18 mouse cellular contexts compared by ENCODE assay signal in the genomic region with DNA sequence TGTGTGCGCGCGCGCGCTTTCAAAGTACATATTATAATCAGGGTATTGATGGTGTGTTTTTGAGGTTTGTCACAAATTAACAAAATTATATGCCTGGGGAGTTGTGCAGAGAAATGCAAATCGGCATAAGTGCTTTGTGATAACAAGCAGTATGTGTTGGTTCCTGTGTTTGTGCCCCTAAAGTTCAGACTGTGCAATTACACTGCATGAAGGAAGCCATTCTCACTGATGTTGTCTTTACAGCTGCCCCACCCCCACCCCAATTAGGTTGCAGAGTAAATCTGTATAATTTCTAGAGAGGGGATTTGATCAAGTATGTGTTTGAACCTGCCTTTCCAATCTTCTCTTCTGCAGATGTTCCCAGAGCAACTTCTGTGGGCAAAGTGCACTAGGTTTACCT. TPM values are rescaled to one million over a fixed set of nuclear protein-coding genes. Genes with fewer than 3 reads are reported as not detected.
DNase-seq lines count a peak whose midpoint lies in the region; ATAC-seq and TF ChIP-seq lines count a peak whose summit lies in the region.
"Had no signal": no experiment of that assay in that cellular context is flagged by ENCODE, and none has a peak within 500 bp of the region (broad histone marks: within the 10 kb centered on the region; RNA-seq: fewer than 3 reads in every experiment).

No protein-coding gene starts in this region.

- H3K4me2 ChIP-seq in heart, embryonic 11.5 days: no peak overlapping the region
- no peak overlapping the region for H3K4me2 ChIP-seq in lung, embryonic 14.5 days
- H3K4me2 ChIP-seq: embryonic facial prominence, embryonic 13.5 days; heart, embryonic 12.5 days; liver, embryonic 11.5 days had no signal

- TF ChIP-seq CTCF in heart, adult 2 months (IDR thresholded peaks at IDR 0.05): peak; percentile 27; the same call in 1 of the 2 replicates
- peak; percentile 19; the same call in 1 of the 2 replicates for TF ChIP-seq CTCF in lung, embryonic 14.5 days (IDR thresholded peaks at IDR 0.05; ENCODE audit: low read depth)
- TF ChIP-seq CTCF in brain, embryonic 14.5 days (IDR thresholded peaks at IDR 0.05; ENCODE audit: borderline replicate concordance, extremely low read depth, insufficient read depth, insufficient read length): peak; percentile 35; the same call in 1 of the 2 replicates

- no peak for TF ChIP-seq EP300 in heart, adult 2 months (IDR thresholded peaks at IDR 0.05; ENCODE audit: insufficient read depth, low read depth, low read length)

- peaks cover 20% of the 10 kb centered on the region for H3K79me2 ChIP-seq in heart, adult 2 months (replicated peaks; ENCODE audit: control insufficient read depth, insufficient read depth, low read length)

- no peaks in the 10 kb centered on the region for H3K27me3 ChIP-seq in heart, adult 2 months (ENCODE audit: control insufficient read depth, insufficient read depth, low read length)
- H3K27me3 ChIP-seq in heart, embryonic 11.5 days (ENCODE audit: control insufficient read depth, insufficient read depth, low read length): 0 out of 2 replicates have a peak, but pooled peaks cover 2% of the 10 kb centered on the region
- H3K27me3 ChIP-seq in lung, embryonic 14.5 days (ENCODE audit: insufficient read depth, low read length): no peaks in the 10 kb centered on the region
- H3K27me3 ChIP-seq: embryonic facial prominence, embryonic 13.5 days; heart, embryonic 12.5 days had no signal

- no peak overlapping the region for H3K27ac ChIP-seq in heart, adult 2 months
- no peak overlapping the region for H3K27ac ChIP-seq in heart, embryonic 11.5 days (ENCODE audit: low read depth, low read length)
- H3K27ac ChIP-seq in lung, embryonic 14.5 days (ENCODE audit: low read depth): no peak overlapping the region
- H3K27ac ChIP-seq: embryonic facial prominence, embryonic 13.5 days had no signal

- no peak for TF ChIP-seq POLR2A in heart, adult 2 months (IDR thresholded peaks at IDR 0.05; ENCODE audit: insufficient read depth, low read depth, low read length)
- TF ChIP-seq POLR2A in brain, embryonic 14.5 days (IDR thresholded peaks at IDR 0.05; ENCODE audit: borderline replicate concordance, extremely low read depth, insufficient read depth, insufficient read length, poor library complexity, severe bottlenecking): no peak

- DNase-seq in heart, adult 2 months: no peak
- no peak for DNase-seq in lung, embryonic 14.5 days
- no peak for DNase-seq in lung, adult 18-20 months
- DNase-seq in brain, embryonic 14.5 days (ENCODE audit: low read depth): peak; percentile 73
- peak; percentile 55 for DNase-seq in retina, postnatal 1 day
- no peak for DNase-seq in cerebellum, adult 18-20 months
- no peak for DNase-seq in ovary, postnatal 14 days (ENCODE audit: low spot score)
- DNase-seq: adrenal gland, postnatal 25 days; gastrocnemius, postnatal 25 days; heart, postnatal 4 days; kidney, postnatal 25 days; lung, postnatal 10 days; right cerebral cortex, postnatal 25 days had no signal

- peaks cover 70% of the 10 kb centered on the region for H3K36me3 ChIP-seq in heart, adult 2 months (ENCODE audit: control insufficient read depth, insufficient read depth, low read length)
- no peaks in the 10 kb centered on the region; the same call in 1 of the 2 replicates for H3K36me3 ChIP-seq in heart, embryonic 11.5 days (ENCODE audit: control insufficient read depth, insufficient read depth, low read length)
- H3K36me3 ChIP-seq in lung, embryonic 14.5 days (ENCODE audit: insufficient read depth): peaks cover 24% of the 10 kb centered on the region; the same call in 1 of the 2 replicates
- H3K36me3 ChIP-seq: G1E had no signal

- 91% methylated on average over 6 of the region's 6 CpGs for WGBS in heart, adult 2 months
- WGBS in heart, embryonic 11.5 days (ENCODE audit: insufficient replicate concordance): 93% methylated on average over 6 of the region's 6 CpGs
- 90% methylated on average over 6 of the region's 6 CpGs for WGBS in lung, embryonic 14.5 days

- no peak overlapping the region for H3K9ac ChIP-seq in heart, adult 2 months (ENCODE audit: low read depth, low read length)
- H3K9ac ChIP-seq in heart, embryonic 11.5 days (ENCODE audit: low read depth, low read length): no peak overlapping the region
- H3K9ac ChIP-seq in lung, embryonic 14.5 days: no peak overlapping the region
- H3K9ac ChIP-seq: embryonic facial prominence, embryonic 13.5 days; heart, embryonic 12.5 days had no signal

- no peak overlapping the region for H3K4me3 ChIP-seq in heart, adult 2 months
- no peak overlapping the region for H3K4me3 ChIP-seq in heart, embryonic 11.5 days (ENCODE audit: low read depth, low read length)
- no peak overlapping the region for H3K4me3 ChIP-seq in lung, embryonic 14.5 days (ENCODE audit: low read depth, low read length)
- H3K4me3 ChIP-seq: embryonic facial prominence, embryonic 13.5 days; heart, embryonic 12.5 days had no signal

- no peaks in the 10 kb centered on the region for H3K9me3 ChIP-seq in heart, embryonic 11.5 days (replicated peaks; ENCODE audit: control insufficient read depth, low read length)
- H3K9me3 ChIP-seq in lung, embryonic 14.5 days (ENCODE audit: low read depth, low read length): no peaks in the 10 kb centered on the region
- H3K9me3 ChIP-seq: embryonic facial prominence, embryonic 13.5 days; heart, embryonic 12.5 days had no signal

- peaks cover 44% of the 10 kb centered on the region for H3K4me1 ChIP-seq in heart, adult 2 months (ENCODE audit: control insufficient read depth, insufficient read depth, low read length)
- peaks cover 8% of the 10 kb centered on the region; the same call in 1 of the 2 replicates for H3K4me1 ChIP-seq in heart, embryonic 11.5 days (ENCODE audit: control insufficient read depth, insufficient read depth, low read length)
- H3K4me1 ChIP-seq in lung, embryonic 14.5 days (ENCODE audit: insufficient read depth): 0 out of 2 replicates have a peak, but pooled peaks cover 15% of the 10 kb centered on the region
- H3K4me1 ChIP-seq: heart, embryonic 12.5 days had no signal

- no peak for ATAC-seq in heart, embryonic 11.5 days (replicated peaks; ENCODE audit: insufficient number of reproducible peaks, low FRiP score, low TSS enrichment)
- no peak for ATAC-seq in lung, embryonic 14.5 days (ENCODE audit: insufficient read depth)

- intact Hi-C loops in heart, adult 2 months (cut with DNase I): no loop called here

RNA-seq across cellular contexts. Expression of gene Plpp3, which starts 7.8 kb away (rescaled TPM):
- 10 to 100 TPM; 64.8 to 74.0 TPM for total RNA-seq in heart, adult 2 months (2021)
- 76.9 and 92.0 TPM in 2 replicates for polyA plus RNA-seq in heart, adult 2 months (2012; rRNA removed)
- 23.8 and 25.7 TPM in 2 replicates for polyA plus RNA-seq in heart, embryonic 11.5 days (2014; fragmentation: Nextera tagmentation; extraction: Ambion mirVana)
- 64.8 and 67.1 TPM in 2 replicates for polyA plus RNA-seq in lung, embryonic 14.5 days (2014; fragmentation: Nextera tagmentation; extraction: Ambion mirVana)
- polyA plus RNA-seq in brain, embryonic 14.5 days (2012; rRNA removed): 58.9 and 61.5 TPM in 2 replicates
- total RNA-seq: G1E had no signal
- polyA plus RNA-seq: G1E had no signal

RNA-seq across cellular contexts. Expression of gene Prkaa2, which starts 55.3 kb away (rescaled TPM):
- 10 to 100 TPM; 76.5 to 84.3 TPM for total RNA-seq in heart, adult 2 months (2021)
- polyA plus RNA-seq in heart, adult 2 months (2012; rRNA removed): 21.6 and 48.2 TPM in 2 replicates
- 38.8 and 49.1 TPM in 2 replicates for polyA plus RNA-seq in heart, embryonic 11.5 days (2014; fragmentation: Nextera tagmentation; extraction: Ambion mirVana)
- 1.2 and 1.9 TPM in 2 replicates for polyA plus RNA-seq in lung, embryonic 14.5 days (2014; fragmentation: Nextera tagmentation; extraction: Ambion mirVana)
- 8.5 and 11.8 TPM in 2 replicates for polyA plus RNA-seq in brain, embryonic 14.5 days (2012; rRNA removed)
- polyA plus RNA-seq: G1E had no signal

Comparison
In these comparisons a context has a peak if more than half of its experiments do, and no peak if none do; other contexts are left out.
1. DNase-seq: peak in brain, embryonic 14.5 days (single experiment) and retina, postnatal 1 day (single experiment); none in heart, adult 2 months (0 of 2), lung, embryonic 14.5 days (single experiment), lung, adult 18-20 months (0 of 2), cerebellum, adult 18-20 months (0 of 2) and ovary, postnatal 14 days (single experiment).
2. Peak in every context shown above with its lines, with median percentiles within 50 percentile points of each other: CTCF ChIP-seq.